Mouse (Mus musculus) duodenum, adult 2 months (tissue): ENCODE results near the gene Nudt1. TPM values are rescaled to one million over a fixed set of nuclear protein-coding genes. Genes with fewer than 3 reads are reported as not detected.

Source experiments
- polyA plus RNA-seq: library from polyadenylated mRNA; depleted of rRNA; stranded (reverse); fragments of >200 nt; gene quantifications from 2 replicates; pipeline ENCODE4 v1.2.3, GENCODE M21; 2012; ENCODE audit warnings: low replicate concordance; rRNA removed

The Nudt1 gene
- 5.8 and 8.7 TPM in 2 replicates for polyA plus RNA-seq

GRCm38 (mm10) chr5:140321042-140321755 lies at the start of gene Nudt1, which contains the start of gene Mad1l1:
Nudt1 (plus strand) TSS chr5:140321656.
Mad1l1 (minus strand) TSS chr5:140321552.

DNA sequence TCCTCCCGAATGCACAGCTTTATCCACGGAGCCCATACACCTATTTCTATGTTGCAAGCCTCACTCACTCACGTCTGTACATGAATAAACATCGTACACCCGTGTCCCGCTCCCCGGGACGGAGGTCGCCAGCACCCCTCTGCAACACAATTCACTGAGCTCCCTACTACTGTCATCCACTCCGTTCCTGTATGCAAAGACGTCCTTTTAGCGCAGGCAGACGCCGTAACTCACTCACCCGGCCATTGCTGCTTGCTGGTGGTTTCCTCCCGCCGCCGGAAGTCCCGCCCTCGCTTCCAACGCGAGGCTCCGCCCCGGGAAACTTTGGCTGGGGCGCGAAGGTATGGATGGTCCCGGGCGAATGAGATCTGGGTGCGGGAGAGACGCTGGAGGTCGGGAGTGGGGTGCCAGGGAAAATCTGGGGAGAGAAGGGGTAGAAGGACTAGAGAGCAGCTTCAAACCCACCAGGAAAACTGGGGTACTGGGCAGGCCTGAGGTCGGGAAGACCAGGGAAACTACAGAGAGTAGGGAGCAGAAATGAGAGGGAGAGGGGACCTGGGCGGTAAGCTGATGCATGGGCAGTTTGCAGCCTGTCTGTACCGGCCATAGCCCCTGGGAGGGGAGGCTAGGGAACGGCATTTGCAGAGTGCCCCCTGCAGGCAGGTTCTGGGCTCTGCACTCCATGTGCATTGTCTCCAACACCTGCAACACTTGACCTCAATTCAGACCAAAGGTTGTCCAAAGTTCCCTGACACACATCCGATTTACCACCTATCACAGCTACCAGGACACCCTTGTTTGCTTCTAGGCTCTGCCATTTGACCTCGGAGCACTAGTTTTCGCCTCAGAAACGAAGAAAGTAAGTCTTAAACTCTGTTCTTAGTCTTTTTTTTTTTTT lies 10.4 kb downstream of the Nudt1 start, which contains the start of gene Mrm2:
Gene Mrm2, minus strand, starts transcription at position 284 of the 898 bp plus-strand sequence.

Other genes with a start within 250 kb of the Nudt1 start
- gene Mad1l1, start 104 bp upstream of the Nudt1 start, polyA plus RNA-seq = 15.2 and 20.3 TPM in 2 replicates
- gene Mrm2, start 10.2 kb downstream of the Nudt1 start, polyA plus RNA-seq = 4.6 and 4.8 TPM in 2 replicates
- 4.1 and 6.4 TPM in 2 replicates for gene Snx8, start 67.6 kb downstream of the Nudt1 start, polyA plus RNA-seq
- 77.2 and 78.1 TPM in 2 replicates for gene Eif3b, start 97.7 kb downstream of the Nudt1 start, polyA plus RNA-seq
- not detected in 2 replicates for gene Gm4869, start 124.0 kb downstream of the Nudt1 start, polyA plus RNA-seq
- 14.8 and 15.5 TPM in 2 replicates for gene Chst12, start 183.9 kb downstream of the Nudt1 start, polyA plus RNA-seq
- gene Grifin, start 243.4 kb downstream of the Nudt1 start, polyA plus RNA-seq = not detected in 2 replicates